Mouse (Mus musculus) kidney, adult 8-10 months (tissue): ENCODE data around the gene AB124611.
"Not testable (repeated sequence)": the region's sequence is repeated elsewhere in the genome, so short reads cannot be mapped to it uniquely, and the experiment has no call there.

ENCODE experiments used
- DNase-seq, 2 experiments: peaks; one replicate each; pipeline ENCODE4 v3.0.0; 2022

The AB124611 gene

GRCm38 (mm10) chr9:21525142-21525936 is 637 bp upstream of the AB124611 start:
- no peak for DNase-seq

GRCm38 (mm10) chr9:21526634-21526944 is 613 bp downstream of the AB124611 start:
- no peak for DNase-seq

- DNase-seq = no peak
Observed at GRCm38 (mm10) chr9:21527100-21527801, 1.3 kb downstream of the AB124611 start.

GRCm38 (mm10) chr9:21527917-21528324 is 1.9 kb downstream of the AB124611 start:
- DNase-seq = no peak

GRCm38 (mm10) chr9:21536501-21536900 is 10.5 kb downstream of the AB124611 start:
- no peak for DNase-seq

GRCm38 (mm10) chr9:21537009-21537408 is 11.0 kb downstream of the AB124611 start:
- no peak for DNase-seq

GRCm38 (mm10) chr9:21539981-21540753 is 14.2 kb downstream of the AB124611 start:
- no peak for DNase-seq

GRCm38 (mm10) chr9:21542001-21542400 is 16.0 kb downstream of the AB124611 start:
- not testable (repeated sequence) for DNase-seq

- DNase-seq = no peak
Observed at GRCm38 (mm10) chr9:21545351-21545915, 19.5 kb downstream of the AB124611 start.

- peak; percentile 99 to 100 for DNase-seq
Observed at GRCm38 (mm10) chr9:21545916-21546788, 20.2 kb downstream of the AB124611 start.

GRCm38 (mm10) chr9:21546789-21547074 is 20.8 kb downstream of the AB124611 start, which contains the start of gene Carm1:
Gene Carm1 (plus strand): TSS chr9:21546894.
- peak in 1 of 2 experiments; percentile 55 for DNase-seq

GRCm38 (mm10) chr9:21547075-21547941 is 21.3 kb downstream of the AB124611 start:
- DNase-seq = peak; percentile 52 to 56

- DNase-seq = no peak
Observed at GRCm38 (mm10) chr9:21551049-21551448, 25.1 kb downstream of the AB124611 start.

- DNase-seq = no peak
Observed at GRCm38 (mm10) chr9:21553607-21554273, 27.8 kb downstream of the AB124611 start.

- DNase-seq = no peak
Observed at GRCm38 (mm10) chr9:21555198-21555742, 29.3 kb downstream of the AB124611 start.

GRCm38 (mm10) chr9:21556996-21557395 is 31.0 kb downstream of the AB124611 start:
- no peak for DNase-seq

- no peak for DNase-seq
Observed at GRCm38 (mm10) chr9:21557556-21557955, 31.6 kb downstream of the AB124611 start.

- DNase-seq = peak in 1 of 2 experiments; percentile 26
Observed at GRCm38 (mm10) chr9:21558366-21558765, 32.4 kb downstream of the AB124611 start.

GRCm38 (mm10) chr9:21559151-21559550 is 33.2 kb downstream of the AB124611 start:
- no peak for DNase-seq

- no peak for DNase-seq
Observed at GRCm38 (mm10) chr9:21564420-21564819, 38.4 kb downstream of the AB124611 start.
